Mouse (Mus musculus): ENCODE measurements around the gene Fktn. TPM values are rescaled to one million over a fixed set of nuclear protein-coding genes. Genes with fewer than 3 reads are reported as not detected.

Gene Fktn
- total and polyA plus RNA-seq, 3 experiments: 6.6 to 21.4 (median 20.4) TPM

GRCm38 (mm10) chr4:53710555-53711328, 3.1 kb upstream of the Fktn start:
- no peaks in the 10 kb centered on the region; the same call in 1 of the 2 replicates for H3K27me3 ChIP-seq (ENCODE audit: control insufficient read depth, insufficient read depth, low read length)
- no peak overlapping the region for H3K27ac ChIP-seq
- no peak overlapping the region for H3K4me3 ChIP-seq
- DNase-seq: no peak
- intact Hi-C loops (cut with DNase I): no loop called here
- no peak overlapping the region for H3K9ac ChIP-seq (ENCODE audit: low read depth, low read length)
- TF ChIP-seq CTCF (IDR thresholded peaks at IDR 0.05) (no peak), EP300 (IDR thresholded peaks at IDR 0.05; ENCODE audit: insufficient read depth, low read depth, low read length) (no peak), POLR2A (IDR thresholded peaks at IDR 0.05; ENCODE audit: insufficient read depth, low read depth, low read length) (no peak)
- WGBS: 59% methylated on average over 6 of the region's 6 CpGs
- no peaks in the 10 kb centered on the region; the same call in 1 of the 2 replicates for H3K4me1 ChIP-seq (ENCODE audit: control insufficient read depth, insufficient read depth, low read length)
- no peaks in the 10 kb centered on the region; the same call in 1 of the 2 replicates for H3K36me3 ChIP-seq (ENCODE audit: control insufficient read depth, insufficient read depth, low read length)
- no peaks in the 10 kb centered on the region; the same call in 1 of the 2 replicates for H3K79me2 ChIP-seq (replicated peaks; ENCODE audit: control insufficient read depth, insufficient read depth, low read length)

GRCm38 (mm10) chr4:53714051-53714814, 435 bp downstream of the Fktn start:
- H3K79me2 ChIP-seq (replicated peaks; ENCODE audit: control insufficient read depth, insufficient read depth, low read length): peaks cover 2% of the 10 kb centered on the region; the same call in 1 of the 2 replicates
- H3K27me3 ChIP-seq (ENCODE audit: control insufficient read depth, insufficient read depth, low read length): no peaks in the 10 kb centered on the region
- TF ChIP-seq POLR2A (IDR thresholded peaks at IDR 0.05; ENCODE audit: insufficient read depth, low read depth, low read length) (peak; percentile 73), EP300 (IDR thresholded peaks at IDR 0.05; ENCODE audit: insufficient read depth, low read depth, low read length) (no peak)
- peak; percentile 90 to 91 for DNase-seq
- peak overlapping the region; percentile 72 for H3K4me3 ChIP-seq
- peaks cover 6% of the 10 kb centered on the region; the same call in 1 of the 2 replicates for H3K36me3 ChIP-seq (ENCODE audit: control insufficient read depth, insufficient read depth, low read length)
- H3K27ac ChIP-seq: peak overlapping the region; percentile 90
- no peaks in the 10 kb centered on the region; the same call in 1 of the 2 replicates for H3K4me1 ChIP-seq (ENCODE audit: control insufficient read depth, insufficient read depth, low read length)
- WGBS: 20% methylated on average over 58 of the region's 58 CpGs
- H3K9ac ChIP-seq (ENCODE audit: low read depth, low read length): peak overlapping the region; percentile 96
- intact Hi-C loops (cut with DNase I): loop anchor here (1.0 kb wide), 1 partner anchor 83 kb away; the partner anchor contains the start of gene Fsd1l

- no peaks in the 10 kb centered on the region for H3K27me3 ChIP-seq (ENCODE audit: control insufficient read depth, insufficient read depth, low read length)
- DNase-seq: peak in 1 of 2 experiments; percentile 15
- H3K27ac ChIP-seq: no peak overlapping the region
- peaks cover 2% of the 10 kb centered on the region; the same call in 1 of the 2 replicates for H3K79me2 ChIP-seq (replicated peaks; ENCODE audit: control insufficient read depth, insufficient read depth, low read length)
- H3K9ac ChIP-seq (ENCODE audit: low read depth, low read length): no peak overlapping the region
- no peak overlapping the region for H3K4me3 ChIP-seq
- TF ChIP-seq CTCF (IDR thresholded peaks at IDR 0.05) (peak; percentile 58), EP300 (IDR thresholded peaks at IDR 0.05; ENCODE audit: insufficient read depth, low read depth, low read length) (no peak)
- peaks cover 6% of the 10 kb centered on the region; the same call in 1 of the 2 replicates for H3K36me3 ChIP-seq (ENCODE audit: control insufficient read depth, insufficient read depth, low read length)
- H3K4me1 ChIP-seq (ENCODE audit: control insufficient read depth, insufficient read depth, low read length): no peaks in the 10 kb centered on the region; the same call in 1 of the 2 replicates
- intact Hi-C loops (cut with DNase I): no loop called here
Measured at GRCm38 (mm10) chr4:53715977-53716376, 2.2 kb downstream of the Fktn start.

- 43% methylated on average over 4 of the region's 4 CpGs for WGBS
- Histone ChIP-seq H3K79me2 (replicated peaks; ENCODE audit: control insufficient read depth, insufficient read depth, low read length) (peaks cover 2% of the 10 kb centered on the region; the same call in 1 of the 2 replicates), H3K36me3 (ENCODE audit: control insufficient read depth, insufficient read depth, low read length) (peaks cover 8% of the 10 kb centered on the region), H3K27me3 (ENCODE audit: control insufficient read depth, insufficient read depth, low read length) (no peaks in the 10 kb centered on the region), H3K9ac (ENCODE audit: low read depth, low read length) (no peak overlapping the region), H3K4me1 (ENCODE audit: control insufficient read depth, insufficient read depth, low read length) (no peaks in the 10 kb centered on the region; the same call in 1 of the 2 replicates), H3K27ac (no peak overlapping the region; the same call in 1 of the 2 replicates), H3K4me3 (no peak overlapping the region)
- no peak for TF ChIP-seq EP300 (IDR thresholded peaks at IDR 0.05; ENCODE audit: insufficient read depth, low read depth, low read length)
- no peak for TF ChIP-seq POLR2A (IDR thresholded peaks at IDR 0.05; ENCODE audit: insufficient read depth, low read depth, low read length)
- TF ChIP-seq CTCF (IDR thresholded peaks at IDR 0.05): no peak
- DNase-seq: no peak
- intact Hi-C loops (cut with DNase I): no loop called here
Measured at GRCm38 (mm10) chr4:53717546-53717945, 3.7 kb downstream of the Fktn start.

DNA sequence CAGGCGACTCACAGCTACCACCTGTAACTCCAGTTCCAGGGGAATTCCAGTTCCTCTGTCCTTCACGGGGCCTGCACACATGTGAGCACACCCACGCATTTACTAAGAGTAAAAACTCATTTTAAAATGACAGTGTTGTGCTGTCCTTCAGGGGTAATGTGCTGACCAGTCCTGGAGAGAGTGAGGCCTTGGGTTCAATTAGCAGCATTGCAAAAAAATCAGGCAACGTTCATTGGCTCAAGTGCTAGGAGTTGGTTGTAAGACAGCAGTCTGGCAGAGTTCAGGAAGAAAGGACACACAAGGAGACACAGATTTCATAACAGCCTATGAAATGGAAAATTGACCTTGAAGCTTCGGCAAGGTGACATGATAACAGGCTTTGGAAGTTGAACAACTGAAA, 4.5 kb downstream of the Fktn start:
- peaks cover 8% of the 10 kb centered on the region for H3K36me3 ChIP-seq (ENCODE audit: control insufficient read depth, insufficient read depth, low read length)
- no peak overlapping the region for H3K9ac ChIP-seq (ENCODE audit: low read depth, low read length)
- no peak for DNase-seq
- H3K27me3 ChIP-seq (ENCODE audit: control insufficient read depth, insufficient read depth, low read length): no peaks in the 10 kb centered on the region
- 43% methylated on average over 5 of the region's 5 CpGs for WGBS
- H3K4me3 ChIP-seq: no peak overlapping the region
- TF ChIP-seq CTCF (IDR thresholded peaks at IDR 0.05) (no peak), EP300 (IDR thresholded peaks at IDR 0.05; ENCODE audit: insufficient read depth, low read depth, low read length) (no peak), POLR2A (IDR thresholded peaks at IDR 0.05; ENCODE audit: insufficient read depth, low read depth, low read length) (no peak)
- H3K4me1 ChIP-seq (ENCODE audit: control insufficient read depth, insufficient read depth, low read length): no peaks in the 10 kb centered on the region; the same call in 1 of the 2 replicates
- intact Hi-C loops (cut with DNase I): no loop called here
- peak overlapping the region; percentile 49 for H3K27ac ChIP-seq
- H3K79me2 ChIP-seq (replicated peaks; ENCODE audit: control insufficient read depth, insufficient read depth, low read length): peaks cover 2% of the 10 kb centered on the region; the same call in 1 of the 2 replicates
